Mouse (Mus musculus): ENCODE data around the gene Nrxn2. TPM values are rescaled to one million over a fixed set of nuclear protein-coding genes. Genes with fewer than 3 reads are reported as not detected.
A peak's percentile ranks its signal among the peaks of the same experiment; 100 is the strongest.

The Nrxn2 gene
- total and polyA plus RNA-seq, 2 experiments from 2014 or later = 54.4 to 355 TPM

DNA sequence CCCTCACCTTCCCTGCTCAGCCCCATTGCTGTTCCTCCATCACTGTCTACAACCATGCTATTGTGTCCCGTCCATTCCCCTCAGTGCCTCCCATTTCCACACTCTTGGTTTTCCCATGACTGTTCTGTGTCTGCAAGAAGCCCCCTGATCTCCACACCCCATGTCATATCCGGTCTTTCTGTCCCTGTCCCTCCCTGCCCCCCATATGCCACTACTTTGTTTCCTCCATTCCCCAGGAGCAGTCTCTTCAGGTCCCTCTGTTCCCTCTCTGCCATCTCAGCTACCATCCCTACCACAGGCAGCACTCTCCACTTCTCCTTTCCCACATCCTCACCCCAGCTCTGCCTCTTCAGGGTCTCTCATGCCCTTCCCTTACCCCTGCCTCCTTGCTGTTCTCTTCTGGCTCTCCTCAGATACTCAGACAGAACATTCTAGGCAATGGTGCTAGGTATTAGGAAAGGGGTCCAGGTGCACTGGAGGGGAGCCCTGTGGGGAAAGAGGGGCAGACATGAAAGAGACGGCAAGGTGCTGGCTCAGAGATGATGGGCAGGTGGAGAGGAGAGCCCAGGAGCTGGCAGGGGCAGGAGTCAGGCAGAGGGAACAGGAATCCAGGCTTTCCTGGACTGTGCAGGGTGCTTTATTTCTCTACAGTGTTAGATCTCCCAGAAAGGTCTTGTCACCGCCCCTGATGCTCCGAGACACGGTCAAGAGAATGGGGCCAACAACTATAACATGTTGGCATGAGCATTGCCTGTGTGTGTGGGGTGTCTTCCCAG is 81.5 kb downstream of the Nrxn2 start:
- H3K27me3 ChIP-seq (ENCODE audit: insufficient read depth, low read length) = no peaks in the 10 kb centered on the region
- H3K27ac ChIP-seq = peak overlapping the region; percentile 94
- H3K9me3 ChIP-seq (ENCODE audit: low read length) = no peaks in the 10 kb centered on the region
- H3K36me3 ChIP-seq (ENCODE audit: insufficient read depth, low read length) = peaks cover 2% of the 10 kb centered on the region
- peak overlapping the region; percentile 92 for H3K4me2 ChIP-seq (ENCODE audit: low read depth, low read length)
- 27% methylated on average over 6 of the region's 6 CpGs for WGBS
- ATAC-seq (no peak), DNase-seq (ENCODE audit: low spot score) (no peak)
- peaks cover 38% of the 10 kb centered on the region for H3K4me1 ChIP-seq (ENCODE audit: insufficient read depth, low read length)
- H3K9ac ChIP-seq (replicated peaks; ENCODE audit: low read length) = peak overlapping the region; percentile 92
- no peak for TF ChIP-seq CTCF (IDR thresholded peaks at IDR 0.05; ENCODE audit: low read depth)
- peak overlapping the region; percentile 60 for H3K4me3 ChIP-seq (ENCODE audit: low read length)

GRCm38 (mm10) chr19:6500636-6501025 is 82.1 kb downstream of the Nrxn2 start:
- Histone ChIP-seq H3K4me3 (ENCODE audit: low read length) (peak overlapping the region; percentile 60), H3K27me3 (ENCODE audit: insufficient read depth, low read length) (no peaks in the 10 kb centered on the region), H3K9ac (replicated peaks; ENCODE audit: low read length) (peak overlapping the region; percentile 92), H3K27ac (peak overlapping the region; percentile 94), H3K4me1 (ENCODE audit: insufficient read depth, low read length) (peaks cover 38% of the 10 kb centered on the region), H3K9me3 (ENCODE audit: low read length) (no peaks in the 10 kb centered on the region), H3K36me3 (ENCODE audit: insufficient read depth, low read length) (peaks cover 8% of the 10 kb centered on the region), H3K4me2 (ENCODE audit: low read depth, low read length) (peak overlapping the region; percentile 92)
- DNase-seq (ENCODE audit: low spot score) (no peak), ATAC-seq (no peak)
- TF ChIP-seq CTCF (IDR thresholded peaks at IDR 0.05; ENCODE audit: low read depth) = no peak
- WGBS = 32% methylated on average over 2 of the region's 2 CpGs

GRCm38 (mm10) chr19:6502035-6502541 is 83.6 kb downstream of the Nrxn2 start:
- peak overlapping the region; percentile 92 for H3K4me2 ChIP-seq (ENCODE audit: low read depth, low read length)
- peaks cover 35% of the 10 kb centered on the region for H3K4me1 ChIP-seq (ENCODE audit: insufficient read depth, low read length)

DNA sequence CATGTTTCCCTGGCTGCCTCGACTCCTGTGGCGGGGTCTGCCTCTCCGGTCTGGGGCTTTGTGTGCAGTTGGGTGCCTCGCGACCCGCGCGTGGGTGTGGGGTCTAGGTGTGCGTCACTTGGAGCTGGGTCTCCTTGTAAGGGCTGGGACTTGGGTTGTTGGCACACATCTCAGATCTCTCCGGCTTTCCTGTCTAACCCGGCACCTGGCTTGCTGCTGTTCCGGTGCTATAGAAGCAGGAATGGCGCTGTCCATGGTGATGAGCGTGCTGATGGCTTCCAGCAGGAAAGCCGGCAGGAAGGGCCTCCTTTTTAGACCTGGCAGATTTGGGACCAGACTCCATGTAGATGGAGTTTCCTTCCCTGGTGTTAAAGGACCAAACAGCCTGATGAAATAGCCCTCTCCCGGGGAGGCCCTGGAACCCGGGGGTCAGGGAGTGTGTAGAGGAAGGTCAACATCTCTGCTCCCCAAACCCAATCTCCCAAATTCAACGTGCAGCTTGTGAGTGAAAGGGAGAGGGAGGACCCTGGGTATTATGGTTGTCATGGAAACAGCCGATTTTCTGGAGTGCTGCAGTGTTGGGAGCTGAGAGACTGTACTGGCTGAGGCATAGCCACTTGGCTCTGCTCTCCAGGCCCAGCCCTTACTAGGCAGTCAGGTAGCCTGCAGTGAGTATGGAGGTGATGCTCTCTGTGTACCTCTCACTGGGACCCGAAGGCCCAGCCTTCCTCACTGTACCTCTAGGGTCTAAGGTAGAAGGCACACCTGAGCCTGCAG is 84.2 kb downstream of the Nrxn2 start:
- Histone ChIP-seq H3K27me3 (ENCODE audit: insufficient read depth, low read length) (no peaks in the 10 kb centered on the region), H3K4me1 (ENCODE audit: insufficient read depth, low read length) (peaks cover 35% of the 10 kb centered on the region), H3K27ac (peak overlapping the region; percentile 84), H3K9ac (replicated peaks; ENCODE audit: low read length) (peak overlapping the region; percentile 67), H3K9me3 (ENCODE audit: low read length) (no peaks in the 10 kb centered on the region), H3K4me3 (ENCODE audit: low read length) (peak overlapping the region; percentile 60), H3K4me2 (ENCODE audit: low read depth, low read length) (peak overlapping the region; percentile 92), H3K36me3 (ENCODE audit: insufficient read depth, low read length) (peaks cover 24% of the 10 kb centered on the region)
- TF ChIP-seq CTCF (IDR thresholded peaks at IDR 0.05; ENCODE audit: low read depth) = no peak
- peak; percentile 84 for DNase-seq (ENCODE audit: low spot score)
- peak; percentile 27; the same call in 1 of the 2 replicates for ATAC-seq
- WGBS = 3% methylated on average over 20 of the region's 20 CpGs

More at GRCm38 (mm10) chr19:6502035-6502541, 83.6 kb downstream of the Nrxn2 start:
- Histone ChIP-seq H3K9ac (replicated peaks; ENCODE audit: low read length) (peak overlapping the region; percentile 67), H3K4me3 (ENCODE audit: low read length) (peak overlapping the region; percentile 60), H3K27me3 (ENCODE audit: insufficient read depth, low read length) (no peaks in the 10 kb centered on the region), H3K36me3 (ENCODE audit: insufficient read depth, low read length) (peaks cover 21% of the 10 kb centered on the region), H3K9me3 (ENCODE audit: low read length) (no peaks in the 10 kb centered on the region), H3K27ac (peak overlapping the region; percentile 84)
- peak; percentile 85 for DNase-seq (ENCODE audit: low spot score)
- 2% methylated on average over 25 of the region's 25 CpGs for WGBS
- no peak for TF ChIP-seq CTCF (IDR thresholded peaks at IDR 0.05; ENCODE audit: low read depth)
- peak; percentile 28 for ATAC-seq

GRCm38 (mm10) chr19:6503926-6504655 is 85.6 kb downstream of the Nrxn2 start:
- ATAC-seq (peak; percentile 16; the same call in 1 of the 2 replicates), DNase-seq (ENCODE audit: low spot score) (peak; percentile 77)
- no peak overlapping the region for H3K4me3 ChIP-seq (ENCODE audit: low read length)
- no peak for TF ChIP-seq CTCF (IDR thresholded peaks at IDR 0.05; ENCODE audit: low read depth)
- H3K4me2 ChIP-seq (ENCODE audit: low read depth, low read length) = peak overlapping the region; percentile 92
- H3K9me3 ChIP-seq (ENCODE audit: low read length) = no peaks in the 10 kb centered on the region
- peak overlapping the region; percentile 84; the same call in 1 of the 2 replicates for H3K27ac ChIP-seq
- no peaks in the 10 kb centered on the region for H3K27me3 ChIP-seq (ENCODE audit: insufficient read depth, low read length)
- peaks cover 35% of the 10 kb centered on the region for H3K4me1 ChIP-seq (ENCODE audit: insufficient read depth, low read length)
- peak overlapping the region; percentile 67; the same call in 1 of the 2 replicates for H3K9ac ChIP-seq (replicated peaks; ENCODE audit: low read length)
- H3K36me3 ChIP-seq (ENCODE audit: insufficient read depth, low read length) = peaks cover 26% of the 10 kb centered on the region
- WGBS = 25% methylated on average over 16 of the region's 16 CpGs

- DNase-seq (ENCODE audit: low spot score) = no peak
- Histone ChIP-seq H3K9ac (replicated peaks; ENCODE audit: low read length) (peak overlapping the region; percentile 67; the same call in 1 of the 2 replicates), H3K27ac (peak overlapping the region; percentile 84; the same call in 1 of the 2 replicates), H3K9me3 (ENCODE audit: low read length) (no peaks in the 10 kb centered on the region), H3K4me3 (ENCODE audit: low read length) (no peak overlapping the region), H3K4me1 (ENCODE audit: insufficient read depth, low read length) (peaks cover 35% of the 10 kb centered on the region), H3K4me2 (ENCODE audit: low read depth, low read length) (peak overlapping the region; percentile 92; the same call in 1 of the 2 replicates), H3K36me3 (ENCODE audit: insufficient read depth, low read length) (peaks cover 29% of the 10 kb centered on the region), H3K27me3 (ENCODE audit: insufficient read depth, low read length) (no peaks in the 10 kb centered on the region)
- WGBS = 81% methylated on average over 12 of the region's 12 CpGs
- ATAC-seq = no peak
- no peak for TF ChIP-seq CTCF (IDR thresholded peaks at IDR 0.05; ENCODE audit: low read depth)
Observed at GRCm38 (mm10) chr19:6504656-6505045, 86.1 kb downstream of the Nrxn2 start.

All from hindbrain, postnatal 0 days (tissue).